Mouse (Mus musculus) neural tube, embryonic 11.5 days (tissue): ENCODE measurements at regions not wholly inside any gene's neighbourhood (a gene's known extent, or its start where the extent isn't known, plus 50 kb on each side); places are given as distances from the start of the nearest gene placed in this dataset.

Source experiments
- ATAC-seq: fragments of 200-750 bp; cut with Nextera tagmentation; 2 replicates; pipeline ENCODE4 v1.8.0; 2017; ENCODE audit warnings: moderate number of reproducible peaks, mild to moderate bottlenecking, moderate TSS enrichment, moderate library complexity; ENCODE audit not compliant: insufficient read depth, low FRiP score, low TSS enrichment
- DNase-seq: peaks from one replicate; pipeline ENCODE4 v3.0.0-alpha.2; 2015; ENCODE audit warnings: low spot score
- H3K27ac ChIP-seq: fragments of 300-500 bp; sonication (generic); 2 replicates; pipeline ENCODE4 v1.5.1; 2014; ENCODE audit warnings: low read depth, mild to moderate bottlenecking, low read length
- H3K27me3 ChIP-seq: fragments of 300-500 bp; sonication (generic); 2 replicates; pipeline ENCODE4 v1.6.1; 2014; ENCODE audit warnings: mild to moderate bottlenecking, low read length, mixed read lengths; ENCODE audit not compliant: control insufficient read depth, insufficient read depth
- H3K36me3 ChIP-seq: fragments of 300-500 bp; sonication (generic); 2 replicates; pipeline ENCODE4 v1.6.1; 2014; ENCODE audit warnings: mild to moderate bottlenecking, low read length, moderate library complexity, mixed read lengths; ENCODE audit not compliant: control insufficient read depth, insufficient read depth
- H3K4me1 ChIP-seq: fragments of 300-500 bp; sonication (generic); 2 replicates; pipeline ENCODE4 v1.6.1; 2014; ENCODE audit warnings: low read length, mixed read lengths; ENCODE audit not compliant: control insufficient read depth, insufficient read depth
- H3K4me2 ChIP-seq: fragments of 300-500 bp; sonication (generic); 2 replicates; pipeline ENCODE4 v1.6.1; 2014; ENCODE audit warnings: low read depth, mild to moderate bottlenecking, moderate library complexity
- H3K4me3 ChIP-seq: fragments of 300-500 bp; sonication (generic); 2 replicates; pipeline ENCODE4 v1.5.1; 2014; ENCODE audit warnings: low read depth, low read length
- H3K9ac ChIP-seq: fragments of 300-500 bp; sonication (generic); 2 replicates; pipeline ENCODE4 v1.6.1; 2014; ENCODE audit warnings: mild to moderate bottlenecking, low read length
- H3K9me3 ChIP-seq: fragments of 300-500 bp; sonication (generic); 2 replicates; pipeline ENCODE4 v1.6.1; 2016; ENCODE audit warnings: low read length; ENCODE audit not compliant: control insufficient read depth
- WGBS: fragments of 180-500 bp; shearing (Covaris S2); extraction: QIAGEN DNeasy Blood & Tissue Kit; methylation state at CpG from one replicate; pipeline ENCODE4 v1.1.7; 2014; 5-methylcytosine and 5-hydroxymethylcytosine counted together

DNA sequence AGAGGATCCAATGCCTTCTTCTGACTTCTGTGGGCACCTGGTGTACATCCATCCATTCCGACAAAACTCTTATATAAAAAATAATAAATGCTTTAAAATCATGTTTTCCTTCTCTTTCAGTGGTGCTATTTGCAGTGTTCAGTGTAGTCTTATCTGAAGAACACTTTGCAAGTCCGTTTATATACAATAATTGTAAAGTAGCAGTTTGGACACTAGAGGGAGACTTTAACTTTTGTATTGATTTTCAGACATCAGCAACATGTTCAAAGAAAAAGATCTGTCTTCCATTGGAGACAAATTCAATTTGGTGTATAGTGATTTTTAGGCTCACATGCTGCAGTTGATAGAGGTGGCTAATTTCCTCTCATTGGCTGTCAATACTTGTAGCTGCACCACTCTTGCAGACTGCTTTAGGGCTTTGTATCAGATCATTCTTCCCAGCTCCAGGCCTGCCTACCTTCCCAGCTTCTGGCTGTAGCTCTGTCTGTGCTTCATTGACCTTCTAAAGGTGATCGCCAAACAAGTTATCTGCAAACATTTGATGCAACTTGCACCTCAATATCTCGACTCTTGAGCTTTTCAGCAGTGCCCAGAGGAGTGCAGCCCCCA, 74.8 kb upstream of the Sult1c1 start:
- 42% methylated on average over 4 of the region's 4 CpGs for WGBS

DNA sequence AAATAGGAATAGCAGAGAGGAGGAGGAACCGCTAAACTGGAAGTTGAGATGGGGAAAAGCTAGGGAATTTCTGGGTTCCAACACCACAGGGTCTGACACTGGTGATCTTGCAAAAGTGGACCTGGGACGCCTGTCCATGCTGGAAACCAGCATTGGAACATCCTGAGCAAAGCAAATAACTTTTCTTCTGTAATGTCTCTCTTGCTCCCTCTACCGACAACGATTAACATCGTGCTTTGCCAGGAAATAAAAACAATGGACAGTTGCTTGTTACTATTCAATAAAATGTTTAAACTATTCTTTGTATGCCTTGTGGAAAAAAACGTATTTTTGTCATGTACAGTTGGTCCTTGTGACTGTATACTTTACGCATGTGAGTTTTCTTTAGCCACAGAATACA, 70.8 kb upstream of the Sult1c1 start:
- ATAC-seq (no peak), DNase-seq (no peak)
- H3K4me1 ChIP-seq = no peaks in the 10 kb centered on the region
- 41% methylated on average over 7 of the region's 7 CpGs for WGBS
- no peaks in the 10 kb centered on the region for H3K36me3 ChIP-seq
- no peaks in the 10 kb centered on the region for H3K27me3 ChIP-seq
- H3K4me3 ChIP-seq = no peak overlapping the region
- H3K9me3 ChIP-seq = no peaks in the 10 kb centered on the region
- no peak overlapping the region for H3K4me2 ChIP-seq
- no peak overlapping the region for H3K9ac ChIP-seq
- no peak overlapping the region for H3K27ac ChIP-seq

More for the DNA sequence above, 74.8 kb upstream of the Sult1c1 start:
- Histone ChIP-seq H3K4me2 (no peak overlapping the region), H3K27me3 (no peaks in the 10 kb centered on the region), H3K9me3 (no peaks in the 10 kb centered on the region), H3K27ac (no peak overlapping the region), H3K4me3 (no peak overlapping the region), H3K36me3 (no peaks in the 10 kb centered on the region), H3K4me1 (no peaks in the 10 kb centered on the region), H3K9ac (no peak overlapping the region)
- ATAC-seq (no peak), DNase-seq (peak; percentile 39)
